Mouse (Mus musculus): ENCODE data around the gene Kcnk10.

Kcnk10 gene

GRCm38 (mm10) chr12:98406598-98406997, 171.5 kb downstream of the Kcnk10 start:
- no peak for DNase-seq (ENCODE audit: low read depth)

GRCm38 (mm10) chr12:98406076-98406475, 172.0 kb downstream of the Kcnk10 start:
- no peak for DNase-seq (ENCODE audit: low read depth)

- DNase-seq (ENCODE audit: low read depth), result no peak
These were observed 181.5 kb downstream of the Kcnk10 start for GRCm38 (mm10) chr12:98396586-98396985.

- DNase-seq (ENCODE audit: low read depth), result no peak
These were observed 184.0 kb downstream of the Kcnk10 start for GRCm38 (mm10) chr12:98394115-98394514.

- DNase-seq (ENCODE audit: low read depth), result no peak
These were observed 186.8 kb downstream of the Kcnk10 start for GRCm38 (mm10) chr12:98391347-98391746.

GRCm38 (mm10) chr12:98389618-98390017, 188.5 kb downstream of the Kcnk10 start:
- DNase-seq (ENCODE audit: low read depth), result no peak
